Mouse (Mus musculus) MEL (cell line): Measurements from ENCODE around the gene Olfr808.

ENCODE experiments used
- BHLHE40 ChIP-seq: IDR thresholded peaks from 2 replicates; pipeline ENCODE4 v1.6.1; 2012; ENCODE audit warnings: low read depth, mild to moderate bottlenecking, inconsistent platforms, low read length, improper control_type of control experiment, borderline replicate concordance
- CTCF ChIP-seq, 3 experiments: IDR thresholded peaks in 2 of 3; conservative IDR thresholded peaks in 1 of 3; 2 replicates each; pipeline ENCODE4 v1.5.1; 2011 to 2012; ENCODE audit warnings: low read length in 3 of 3, low read depth in 2 of 3, mild to moderate bottlenecking in 2 of 3, improper control_type of control experiment in 1 of 3, inconsistent platforms in 1 of 3, mixed read lengths in 1 of 3, moderate library complexity in 1 of 3; ENCODE audit not compliant: control insufficient read depth in 1 of 3, insufficient read depth in 1 of 3, poor library complexity in 1 of 3, severe bottlenecking in 1 of 3
- GATA1 ChIP-seq: IDR thresholded peaks from 2 replicates; pipeline ENCODE4 v1.6.1; 2011; ENCODE audit warnings: low read depth, low read length, improper control_type of control experiment
- SMC3 ChIP-seq: IDR thresholded peaks from 2 replicates; pipeline ENCODE4 v1.6.1; 2011; ENCODE audit warnings: low read depth, low read length, improper control_type of control experiment

- no peak for TF ChIP-seq GATA1
- TF ChIP-seq CTCF (IDR thresholded peaks at IDR 0.05 in 2 of 3, conservative IDR thresholded peaks at IDR 0.05 in 1 of 3; ENCODE audit: control insufficient read depth in 1 of 3, insufficient read depth in 1 of 3, low read depth in 2 of 3, low read length in 3 of 3, poor library complexity in 1 of 3, severe bottlenecking in 1 of 3): no peak
- TF ChIP-seq BHLHE40: no peak
- TF ChIP-seq SMC3: no peak
Observed at GRCm38 (mm10) chr10:129804296-129804695, 39.0 kb downstream of the Olfr808 start, which contains the start of gene Olfr811.
